Mouse (Mus musculus): ENCODE results near the gene 4933416C03Rik. TPM values are rescaled to one million over a fixed set of nuclear protein-coding genes. Genes with fewer than 3 reads are reported as not detected.

4933416C03Rik gene
- total RNA-seq (2021): not detected
- long read RNA-seq, experiment 1: 0 reads
- long read RNA-seq, experiment 2: 0 reads

GRCm38 (mm10) chr10:116113867-116114474, at the start of gene 4933416C03Rik:
Gene 4933416C03Rik (minus strand): TSS chr10:116113917.
- DNase-seq: no peak

GRCm38 (mm10) chr10:116162338-116162737, 48.6 kb upstream of the 4933416C03Rik start:
- DNase-seq: no peak

- DNase-seq: no peak
These were observed 43.0 kb upstream of the 4933416C03Rik start for GRCm38 (mm10) chr10:116156699-116157098.

DNA sequence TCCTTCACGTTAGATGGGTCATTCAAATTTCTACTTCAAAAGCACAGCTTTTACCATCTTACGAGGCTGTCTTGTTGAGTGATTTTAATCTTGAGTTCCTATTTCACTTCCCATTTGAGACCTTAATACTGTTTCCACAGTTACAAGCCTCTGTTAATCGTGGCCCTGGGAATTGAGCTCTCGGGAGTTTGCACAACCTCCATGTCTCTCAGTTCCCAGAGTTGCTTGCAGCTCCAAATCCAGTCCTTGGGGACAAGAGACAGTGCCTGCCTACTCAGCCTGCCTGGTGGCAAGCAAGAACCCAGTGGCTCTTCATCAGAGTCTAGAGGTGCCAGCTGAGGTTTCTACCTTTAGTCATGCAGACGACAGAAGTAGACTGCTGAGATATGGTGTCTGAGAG, 41.0 kb upstream of the 4933416C03Rik start:
- peak in 1 of 2 experiments; percentile 2 for DNase-seq

DNA sequence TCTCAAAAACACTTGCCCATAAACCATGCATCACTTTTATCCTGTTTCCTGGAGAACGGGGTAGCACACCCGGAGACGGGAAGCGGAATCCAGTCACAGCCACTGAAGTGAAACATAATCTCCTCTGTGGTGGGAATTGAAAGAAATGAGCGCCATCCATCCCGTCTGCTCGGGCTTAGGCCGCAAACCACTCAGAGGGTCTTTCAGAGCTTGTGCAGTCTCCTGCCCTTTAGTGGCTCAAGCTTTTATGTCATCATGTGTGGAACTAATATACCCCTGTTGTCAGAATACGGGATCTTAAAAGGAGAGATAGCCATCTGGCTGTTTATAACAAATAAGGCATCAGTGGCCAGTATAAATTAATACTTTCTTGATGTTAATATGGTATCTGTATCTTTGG, 32.4 kb upstream of the 4933416C03Rik start:
- DNase-seq: no peak

DNA sequence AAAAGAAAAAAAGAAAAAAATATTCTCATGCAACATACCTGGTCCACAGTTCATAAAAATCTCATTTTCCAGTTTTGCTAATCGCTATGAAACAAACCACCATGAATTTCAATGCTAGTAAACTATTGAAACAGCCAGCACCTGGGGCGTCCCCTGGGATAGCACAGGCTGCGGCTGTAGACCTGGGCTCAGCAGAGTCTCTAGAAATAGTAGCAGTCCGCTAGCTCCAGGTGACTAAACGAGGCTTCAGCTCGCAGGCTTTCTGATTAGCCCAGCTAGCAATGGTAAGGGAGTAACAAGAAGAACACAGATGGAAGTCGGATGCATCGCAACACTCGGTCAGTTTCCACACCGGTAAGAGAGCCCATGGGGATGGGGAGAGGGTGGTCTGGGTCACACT, 30.0 kb upstream of the 4933416C03Rik start:
- no peak for DNase-seq

DNA sequence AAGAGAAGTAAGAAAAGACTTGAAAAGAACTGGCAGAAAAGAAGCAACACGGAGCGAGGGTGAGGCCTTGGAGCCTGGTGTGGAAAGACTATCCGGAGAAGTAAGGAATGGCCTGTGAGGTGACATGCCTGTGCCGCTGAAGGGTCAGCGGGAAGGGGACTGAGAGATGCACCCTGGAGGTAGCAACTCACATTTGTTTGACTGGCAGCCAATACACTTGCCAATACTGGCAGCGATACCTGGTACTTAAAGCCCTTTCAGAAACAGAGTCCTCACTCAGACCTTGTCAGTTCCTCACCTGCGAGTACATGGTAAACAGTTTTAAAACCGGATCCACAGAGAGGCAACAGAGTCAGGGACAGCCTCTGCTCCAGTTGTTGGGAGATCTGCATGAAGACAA, 26.5 kb upstream of the 4933416C03Rik start:
- DNase-seq: no peak

DNA sequence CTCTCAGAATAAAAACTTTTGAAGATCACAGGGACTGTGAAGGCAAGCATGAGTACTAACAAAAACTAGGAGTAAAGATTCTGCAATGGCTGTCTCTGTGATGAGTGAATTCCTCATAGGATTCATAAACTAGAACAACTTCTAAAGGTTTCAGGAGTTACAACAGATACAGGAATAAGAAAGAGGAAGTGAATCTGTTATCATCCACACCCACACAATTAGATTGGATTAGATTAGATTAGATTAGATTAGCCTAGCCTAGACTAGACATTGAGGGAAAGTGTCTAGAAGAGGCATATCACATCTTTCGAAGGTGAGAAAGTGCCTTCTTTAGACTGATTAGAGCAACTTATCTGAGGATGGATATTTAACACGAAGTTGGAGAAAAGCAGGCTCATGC, 21.5 kb upstream of the 4933416C03Rik start:
- DNase-seq: no peak

DNA sequence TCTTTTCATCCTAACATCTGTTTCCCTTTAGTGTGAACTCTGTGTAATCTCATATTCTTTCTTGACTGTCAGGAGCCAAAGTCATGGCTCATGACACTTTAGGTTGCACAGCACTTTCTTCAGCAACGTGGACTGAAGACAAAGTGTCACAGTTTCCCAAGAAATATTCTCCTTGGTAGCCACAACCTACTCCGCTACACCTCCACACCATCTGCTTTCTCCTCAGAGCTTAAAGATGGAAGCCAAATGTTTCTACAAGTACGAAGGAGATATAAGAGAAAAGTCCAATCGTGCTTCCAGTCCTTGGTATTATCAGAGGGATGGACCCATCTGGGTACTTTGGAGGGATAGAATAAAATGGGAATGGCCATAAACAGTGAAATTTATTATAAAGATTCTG, 18.5 kb upstream of the 4933416C03Rik start:
- DNase-seq: no peak

- no peak for DNase-seq
These were observed 17.5 kb upstream of the 4933416C03Rik start for GRCm38 (mm10) chr10:116131223-116131622.

DNA sequence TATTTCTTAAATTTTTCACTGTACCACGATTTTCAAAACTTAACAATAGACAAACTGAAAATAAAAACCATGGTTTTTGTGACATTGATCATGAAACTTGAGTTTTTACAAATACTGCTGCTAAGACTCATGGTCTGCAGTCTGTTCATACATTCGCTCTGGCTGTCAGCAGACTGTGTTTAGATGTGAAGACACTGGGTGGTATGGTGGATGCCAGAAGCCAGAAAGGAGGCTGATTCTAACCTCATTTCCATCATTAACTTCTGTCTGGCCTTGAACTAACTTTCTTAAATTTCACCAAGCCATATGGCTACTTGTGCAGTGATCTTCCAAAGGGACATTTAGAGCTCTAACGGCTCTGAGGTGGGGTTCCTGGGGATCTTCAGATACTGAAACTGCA, 16.7 kb upstream of the 4933416C03Rik start:
- no peak for DNase-seq

DNA sequence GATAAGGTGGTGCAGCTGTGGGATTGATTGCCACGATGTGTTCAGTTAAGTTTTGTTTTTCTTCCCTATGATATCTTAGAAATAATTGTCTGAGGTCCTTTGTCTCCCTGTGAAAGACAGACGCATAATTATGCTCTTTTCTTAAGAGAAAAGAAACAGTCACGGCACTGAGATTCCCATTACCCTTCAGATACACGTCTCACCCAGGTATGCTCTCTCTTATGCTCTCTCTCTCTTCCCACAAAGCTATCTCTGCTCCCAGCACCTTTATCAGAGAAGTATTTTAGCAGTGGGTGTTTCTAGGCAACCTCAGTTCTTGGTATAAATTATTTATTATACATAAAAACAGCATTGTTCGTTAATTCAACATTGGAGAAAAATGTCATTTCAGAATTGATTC, 11.6 kb upstream of the 4933416C03Rik start:
- DNase-seq: no peak

DNA sequence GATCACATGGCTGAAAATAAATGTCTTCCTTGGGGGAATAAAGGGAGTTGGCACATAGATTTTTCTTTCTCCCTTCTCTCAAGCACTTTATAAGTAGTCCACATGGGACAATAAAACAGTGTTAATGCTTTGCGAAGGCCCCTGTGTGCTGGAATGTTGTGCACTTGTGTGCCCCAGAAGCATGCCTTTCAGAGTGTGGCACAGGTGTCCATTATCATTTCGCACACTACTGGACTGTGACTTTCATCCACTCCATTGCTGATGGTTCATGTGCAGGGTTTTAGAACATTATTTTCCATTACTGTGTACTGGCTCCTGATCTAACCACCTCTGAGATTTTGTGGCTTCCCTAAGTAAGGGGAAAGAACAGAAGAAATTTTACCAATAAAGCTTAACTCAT, 10.1 kb upstream of the 4933416C03Rik start:
- DNase-seq: no peak

DNA sequence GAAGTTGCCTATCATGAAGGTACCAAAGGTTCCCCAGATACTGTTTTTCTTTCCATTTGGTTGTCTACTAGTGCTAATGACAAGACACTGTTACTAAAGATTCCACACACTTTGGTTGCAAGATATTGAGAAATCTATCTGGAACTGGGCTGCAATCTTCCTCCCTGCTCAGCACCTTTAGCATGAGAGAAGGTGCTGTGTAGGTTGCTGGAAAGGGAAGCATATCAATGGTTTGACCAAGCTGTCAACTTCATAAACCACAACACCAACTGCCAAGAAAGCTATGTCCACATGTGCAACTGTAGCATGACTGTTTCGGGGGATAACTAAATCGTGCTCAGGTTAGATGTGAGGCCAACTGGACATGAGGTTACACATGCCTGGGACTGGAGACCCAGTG, 7.7 kb upstream of the 4933416C03Rik start:
- no peak for DNase-seq

DNA sequence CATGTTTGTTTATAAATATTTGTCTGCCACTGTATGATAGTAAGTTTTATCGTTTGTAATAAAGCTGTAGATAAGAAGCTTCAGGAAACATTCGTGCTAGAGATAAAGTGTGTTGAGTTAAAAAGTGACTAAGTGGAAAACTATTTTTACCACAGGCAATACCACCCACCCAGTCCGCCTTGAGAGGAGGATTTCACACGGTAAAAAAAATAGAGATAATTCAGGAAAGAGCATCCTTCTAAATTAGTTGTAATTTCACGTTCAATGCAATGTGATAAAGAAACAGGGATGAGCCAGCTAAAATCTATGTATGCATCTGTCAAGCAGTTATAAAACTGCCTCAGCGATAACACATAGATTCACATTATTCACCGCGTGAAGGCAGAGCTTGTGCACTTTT, 3.3 kb upstream of the 4933416C03Rik start:
- no peak for DNase-seq

GRCm38 (mm10) chr10:116115881-116116677, 2.4 kb upstream of the 4933416C03Rik start:
- DNase-seq: no peak

DNA sequence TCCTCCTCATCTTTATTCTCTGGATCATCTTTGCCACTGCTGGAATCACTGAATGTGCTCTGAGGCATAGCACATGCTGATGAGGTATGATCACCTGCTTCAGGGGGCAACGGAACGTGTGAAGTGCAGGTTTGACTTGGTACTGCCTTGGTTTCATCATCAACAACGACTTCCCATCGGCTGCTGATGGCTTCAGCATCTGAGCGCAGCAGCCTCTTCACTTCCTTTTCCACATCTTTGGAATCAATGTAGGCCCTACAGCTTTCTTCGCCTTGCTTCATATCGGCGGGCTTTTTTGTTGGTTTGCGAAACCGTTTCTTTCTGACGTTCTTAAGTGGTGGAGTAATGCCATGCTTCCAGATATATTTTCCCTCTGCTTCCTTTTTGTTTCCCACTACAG, 849 bp downstream of the 4933416C03Rik start:
- DNase-seq: no peak

GRCm38 (mm10) chr10:116108730-116109129, 5.0 kb downstream of the 4933416C03Rik start:
- no peak for DNase-seq

DNA sequence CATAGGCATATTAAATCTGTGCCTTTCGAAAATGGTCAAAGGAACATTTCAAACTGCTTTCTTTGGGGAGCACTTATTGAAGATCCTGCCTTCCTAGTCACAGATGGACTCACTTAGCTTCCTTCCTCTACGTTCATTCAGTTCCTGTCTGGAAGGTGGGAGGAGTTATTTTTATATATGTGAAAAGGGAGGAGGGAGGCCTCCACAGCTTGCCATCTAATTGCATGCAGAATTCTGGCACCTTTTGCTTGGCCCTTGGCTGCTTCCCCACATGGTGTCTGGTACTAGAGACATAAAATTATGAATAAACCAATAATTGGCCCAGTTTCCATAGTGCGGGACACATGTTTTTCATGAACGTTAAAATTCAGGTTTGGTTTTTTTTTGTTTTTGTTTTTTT, 5.5 kb downstream of the 4933416C03Rik start:
- no peak for DNase-seq

DNA sequence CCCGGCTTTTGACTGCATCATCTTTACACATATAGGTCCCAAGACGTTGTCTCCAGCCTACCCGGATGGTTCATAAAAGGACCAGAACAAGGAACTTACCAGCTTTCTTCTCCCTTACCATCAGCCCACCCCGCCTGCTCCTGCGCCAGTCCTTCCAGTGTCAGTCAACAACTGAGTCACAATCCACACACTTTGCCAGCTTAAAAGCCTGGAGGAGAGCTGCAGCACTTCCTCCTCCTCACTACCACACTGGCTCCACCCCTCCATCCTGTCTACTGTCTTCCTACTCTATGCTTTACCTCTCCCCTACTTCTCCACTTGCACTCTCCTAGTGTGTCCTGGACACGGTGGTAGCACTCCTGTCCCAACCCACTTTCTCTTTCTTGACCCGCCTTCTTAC, 15.2 kb downstream of the 4933416C03Rik start:
- no peak for DNase-seq

- no peak for DNase-seq
These were observed 17.3 kb downstream of the 4933416C03Rik start for GRCm38 (mm10) chr10:116096466-116096865.

- DNase-seq: no peak
These were observed 29.8 kb downstream of the 4933416C03Rik start for GRCm38 (mm10) chr10:116083965-116084364.

- DNase-seq: no peak
These were observed 32.9 kb downstream of the 4933416C03Rik start for GRCm38 (mm10) chr10:116080841-116081240.

DNA sequence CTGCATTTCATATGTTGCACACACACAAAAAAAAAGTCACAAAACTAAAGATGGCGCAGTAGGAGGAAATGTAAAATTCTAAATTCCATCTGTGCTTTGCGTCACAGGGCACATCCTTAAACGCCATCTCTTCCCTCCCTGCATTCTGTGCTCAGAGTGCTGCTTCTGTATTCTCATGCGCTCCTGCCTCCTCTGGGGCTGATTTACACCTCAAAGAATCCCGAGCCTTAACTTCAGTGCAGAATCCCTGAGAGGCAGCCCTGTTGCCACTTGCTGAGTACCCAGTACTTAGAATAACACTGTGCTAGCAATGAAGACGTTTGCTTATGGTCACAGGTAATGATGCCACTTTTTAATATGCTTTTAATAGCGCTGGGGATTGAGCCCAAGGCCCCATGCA, 34.3 kb downstream of the 4933416C03Rik start:
- no peak for DNase-seq
